Comparison of ENCODE assay signal across 24 mouse cellular contexts in genomic region chr1:17244186-17244585, GRCm38 (mm10).
"Had no signal": no experiment of that assay in that cellular context is flagged by ENCODE, and none has a peak within 500 bp of the region (broad histone marks: within the 10 kb centered on the region; RNA-seq: fewer than 3 reads in every experiment).

No protein-coding gene starts in this region.

- H3K36me3 ChIP-seq: embryonic facial prominence, embryonic 10.5 days; embryonic facial prominence, embryonic 12.5 days; embryonic facial prominence, embryonic 13.5 days; embryonic facial prominence, embryonic 15.5 days; forebrain, embryonic 10.5 days; forebrain, embryonic 12.5 days; forebrain, embryonic 15.5 days had no signal

- H3K9me3 ChIP-seq: embryonic facial prominence, embryonic 10.5 days; embryonic facial prominence, embryonic 12.5 days; embryonic facial prominence, embryonic 13.5 days; embryonic facial prominence, embryonic 15.5 days; forebrain, embryonic 12.5 days; forebrain, embryonic 13.5 days; forebrain, embryonic 15.5 days had no signal

- H3K9ac ChIP-seq: embryonic facial prominence, embryonic 12.5 days; embryonic facial prominence, embryonic 13.5 days; embryonic facial prominence, embryonic 15.5 days; forebrain, embryonic 12.5 days; forebrain, embryonic 13.5 days; forebrain, embryonic 15.5 days; forebrain, postnatal 0 days had no signal

- H3K27ac ChIP-seq: embryonic facial prominence, embryonic 10.5 days; embryonic facial prominence, embryonic 12.5 days; embryonic facial prominence, embryonic 13.5 days; embryonic facial prominence, embryonic 15.5 days; forebrain, embryonic 10.5 days; forebrain, embryonic 12.5 days; forebrain, embryonic 13.5 days; forebrain, embryonic 15.5 days; gastrocnemius, adult 2 months; heart, adult 2 months had no signal

- DNase-seq: cerebellum, adult 9-11 months; cerebellum, postnatal 10 days; cerebellum, postnatal 14 days; cerebellum, postnatal 25 days; cerebellum, postnatal 36 days; embryo, embryonic 11 days; forebrain, postnatal 0 days; gastrocnemius, adult 2 months; gastrocnemius, postnatal 10 days; gastrocnemius, postnatal 14 days; gastrocnemius, postnatal 25 days; gastrocnemius, postnatal 36 days; heart, adult 11 months; heart, adult 18-20 months; heart, adult 2 months had no signal

- H3K4me1 ChIP-seq: embryonic facial prominence, embryonic 10.5 days; embryonic facial prominence, embryonic 12.5 days; embryonic facial prominence, embryonic 13.5 days; embryonic facial prominence, embryonic 15.5 days; forebrain, embryonic 10.5 days; forebrain, embryonic 12.5 days; forebrain, embryonic 13.5 days; forebrain, embryonic 15.5 days had no signal

- H3K4me3 ChIP-seq: embryonic facial prominence, embryonic 10.5 days; embryonic facial prominence, embryonic 12.5 days; embryonic facial prominence, embryonic 13.5 days; embryonic facial prominence, embryonic 15.5 days; erythroblast, embryonic 14.5 days; forebrain, embryonic 10.5 days; forebrain, embryonic 12.5 days; forebrain, embryonic 13.5 days; forebrain, embryonic 15.5 days; gastrocnemius, adult 2 months; heart, adult 2 months had no signal
